Mouse (Mus musculus) intestine, embryonic 15.5 days (tissue): ENCODE results near the gene 1700018G05Rik. TPM values are rescaled to one million over a fixed set of nuclear protein-coding genes. Genes with fewer than 3 reads are reported as not detected.
"Not testable (repeated sequence)": the region's sequence is repeated elsewhere in the genome, so short reads cannot be mapped to it uniquely, and the experiment has no call there.

Experiments used
- ATAC-seq: fragments of 200-750 bp; cut with Nextera tagmentation; 2 replicates; pipeline ENCODE4 v1.8.0; 2017; ENCODE audit warnings: moderate TSS enrichment, moderate library complexity
- H3K27ac ChIP-seq: fragments of 300-500 bp; sonication (generic); 2 replicates; pipeline ENCODE4 v1.5.1; 2015; ENCODE audit warnings: mild to moderate bottlenecking, inconsistent platforms
- H3K27me3 ChIP-seq: fragments of 300-500 bp; sonication (generic); replicated peaks from 2 replicates; pipeline ENCODE4 v1.6.1; 2015; ENCODE audit warnings: inconsistent platforms
- H3K36me3 ChIP-seq: fragments of 300-500 bp; sonication (generic); 2 replicates; pipeline ENCODE4 v1.6.1; 2015; ENCODE audit warnings: inconsistent platforms
- H3K4me1 ChIP-seq: fragments of 300-500 bp; sonication (generic); replicated peaks from 2 replicates; pipeline ENCODE4 v1.6.1; 2015; ENCODE audit warnings: inconsistent platforms
- H3K4me2 ChIP-seq: fragments of 300-500 bp; sonication (generic); replicated peaks from 2 replicates; pipeline ENCODE4 v1.6.1; 2015; ENCODE audit warnings: mild to moderate bottlenecking, inconsistent platforms
- H3K4me3 ChIP-seq: fragments of 300-500 bp; sonication (generic); replicated peaks from 2 replicates; pipeline ENCODE4 v1.5.1; 2015; ENCODE audit warnings: inconsistent platforms
- H3K9ac ChIP-seq: fragments of 300-500 bp; sonication (generic); 2 replicates; pipeline ENCODE4 v1.6.1; 2015; ENCODE audit warnings: inconsistent platforms
- H3K9me3 ChIP-seq: fragments of 300-500 bp; sonication (generic); 2 replicates; pipeline ENCODE4 v1.6.1; 2016; ENCODE audit warnings: inconsistent platforms
- WGBS: fragments of 180-500 bp; shearing (Covaris S2); methylation state at CpG from one replicate; pipeline ENCODE4 v1.1.7; 2015; 5-methylcytosine and 5-hydroxymethylcytosine counted together
- polyA plus RNA-seq: library from polyadenylated mRNA; unstranded; fragments of >200 nt; fragmentation: Nextera tagmentation; extraction: Ambion mirVana; gene quantifications from 2 replicates; pipeline ENCODE4 v1.2.1, GENCODE M21; 2015

Gene 1700018G05Rik
- polyA plus RNA-seq = not detected in 2 replicates

DNA sequence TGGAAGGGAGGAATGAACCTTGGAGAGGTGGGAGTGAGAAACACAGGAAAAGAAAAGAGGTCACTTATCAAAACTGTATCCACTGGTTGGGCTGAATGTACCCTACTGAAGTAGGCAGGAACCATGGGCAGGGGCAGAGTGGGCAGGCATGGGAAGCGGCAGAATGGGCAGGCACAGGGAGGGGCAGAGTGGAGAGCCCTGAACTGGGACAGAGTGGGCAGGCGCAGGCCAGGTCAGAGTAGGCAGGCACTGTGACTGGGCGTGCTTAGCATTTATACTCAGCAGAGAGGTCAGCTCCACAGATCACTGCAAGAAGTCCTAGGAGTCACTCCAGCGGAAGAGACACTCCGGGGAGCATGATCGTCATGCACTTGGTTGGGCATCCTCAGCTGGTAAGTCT lies at the start of gene 1700018G05Rik:
1700018G05Rik (plus strand) TSS at position 301 of the 400 bp plus-strand sequence.
- not testable (repeated sequence) for H3K27ac ChIP-seq, H3K27me3 ChIP-seq, H3K4me1 ChIP-seq, H3K4me2 ChIP-seq, H3K4me3 ChIP-seq, ATAC-seq, H3K36me3 ChIP-seq, H3K9me3 ChIP-seq, H3K9ac ChIP-seq
- 85% methylated on average over 6 of the region's 6 CpGs for WGBS

GRCm38 (mm10) chrX:102908587-102908986 lies 19.6 kb upstream of the 1700018G05Rik start, which contains the start of the genes Dmrtc1a and 1700011M02Rik:
Gene Dmrtc1a, minus strand, starts transcription at chrX:102908687.
Gene 1700011M02Rik, plus strand, starts transcription at chrX:102908905.
- H3K36me3 ChIP-seq, ATAC-seq: not testable (repeated sequence)

DNA sequence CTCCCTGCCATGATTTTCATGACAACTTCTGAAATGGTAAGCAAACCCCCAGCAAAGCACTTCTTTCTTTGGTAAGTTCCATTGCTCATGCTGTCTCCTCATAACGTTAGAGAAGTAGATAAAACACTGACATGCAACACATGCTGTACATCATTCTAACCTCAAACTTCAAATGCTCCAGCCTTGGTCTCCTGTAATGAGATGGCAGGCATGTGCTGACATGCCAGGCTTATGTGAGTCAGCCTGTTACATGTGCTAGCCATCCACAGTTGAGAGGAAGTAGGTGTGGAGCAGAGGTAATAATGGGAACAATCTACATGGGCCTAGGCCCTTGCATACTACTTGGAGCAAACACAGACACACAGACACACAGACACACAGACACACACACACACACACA lies 13.3 kb upstream of the 1700018G05Rik start:
- H3K4me3 ChIP-seq, H3K9ac ChIP-seq, H3K36me3 ChIP-seq, H3K4me1 ChIP-seq, ATAC-seq, H3K9me3 ChIP-seq, H3K27me3 ChIP-seq, H3K27ac ChIP-seq, H3K4me2 ChIP-seq: not testable (repeated sequence)
- 75% methylated on average over 1 of the region's 1 CpGs for WGBS

More at GRCm38 (mm10) chrX:102908587-102908986, 19.6 kb upstream of the 1700018G05Rik start, which contains the start of the genes Dmrtc1a and 1700011M02Rik:
- not testable (repeated sequence) for H3K27me3 ChIP-seq, H3K4me2 ChIP-seq, H3K9ac ChIP-seq, H3K4me1 ChIP-seq, H3K4me3 ChIP-seq, H3K9me3 ChIP-seq, H3K27ac ChIP-seq
- WGBS = 77% methylated on average over 9 of the region's 9 CpGs

DNA sequence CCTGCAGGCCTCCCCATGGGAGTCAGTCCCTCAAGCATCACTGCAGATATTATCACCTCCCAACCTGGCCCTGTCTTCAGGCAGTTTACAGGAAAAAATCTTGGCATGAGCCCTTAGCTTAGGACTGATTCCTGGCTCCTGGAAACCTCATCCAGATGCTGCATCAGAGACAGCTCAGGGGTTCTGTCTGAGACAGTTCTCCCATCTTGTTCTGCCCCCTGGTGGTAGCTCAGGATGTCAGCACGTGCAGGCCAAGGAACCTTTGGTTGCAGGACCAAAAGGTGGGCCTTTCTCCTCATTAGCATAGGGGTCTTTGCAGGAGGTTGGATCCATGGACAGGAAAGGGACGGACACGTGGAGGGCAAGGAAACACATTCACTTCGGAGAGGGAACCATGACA lies 1.5 kb upstream of the 1700018G05Rik start:
- not testable (repeated sequence) for ATAC-seq, H3K36me3 ChIP-seq, H3K4me2 ChIP-seq, H3K4me3 ChIP-seq, H3K9me3 ChIP-seq, H3K27ac ChIP-seq, H3K9ac ChIP-seq, H3K4me1 ChIP-seq, H3K27me3 ChIP-seq
- WGBS = 23% methylated on average over 4 of the region's 4 CpGs

DNA sequence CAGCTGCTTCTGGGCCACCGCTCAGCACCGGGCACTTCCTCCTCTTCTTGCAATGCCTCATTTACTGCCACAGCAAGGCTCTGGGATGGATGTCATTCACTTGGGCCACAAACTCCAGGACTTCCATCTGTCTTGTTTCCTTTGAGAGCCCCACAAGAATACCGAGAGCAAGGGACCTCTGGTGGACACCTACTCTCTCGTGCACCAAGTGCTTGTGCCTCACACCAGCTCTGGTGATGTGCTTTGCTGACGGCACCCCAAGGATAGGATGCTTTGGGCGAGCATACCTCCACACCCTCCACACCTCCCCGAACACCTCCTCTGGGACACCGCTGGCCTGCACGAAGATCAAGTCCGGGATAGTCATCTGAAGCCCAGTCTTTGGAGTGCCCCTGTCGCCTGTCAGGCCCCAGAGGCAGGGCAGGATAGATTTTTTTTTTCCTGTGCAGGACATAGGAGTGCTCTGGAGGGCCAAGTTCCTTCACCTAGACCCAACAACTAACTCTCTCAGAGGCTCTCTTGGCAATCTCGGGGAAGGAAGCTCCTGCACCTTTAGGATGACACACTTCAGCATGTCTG lies 4.9 kb downstream of the 1700018G05Rik start:
- Histone ChIP-seq H3K27me3 (peaks cover 9% of the 10 kb centered on the region), H3K4me1 (no peaks in the 10 kb centered on the region), H3K27ac (no peak overlapping the region), H3K4me2 (peak overlapping the region; percentile 76), H3K9ac (peak overlapping the region; percentile 44; the same call in 1 of the 2 replicates), H3K9me3 (no peaks in the 10 kb centered on the region), H3K4me3 (peak overlapping the region; percentile 53), H3K36me3 (no peaks in the 10 kb centered on the region)
- no peak for ATAC-seq
- WGBS = 54% methylated on average over 12 of the region's 12 CpGs

DNA sequence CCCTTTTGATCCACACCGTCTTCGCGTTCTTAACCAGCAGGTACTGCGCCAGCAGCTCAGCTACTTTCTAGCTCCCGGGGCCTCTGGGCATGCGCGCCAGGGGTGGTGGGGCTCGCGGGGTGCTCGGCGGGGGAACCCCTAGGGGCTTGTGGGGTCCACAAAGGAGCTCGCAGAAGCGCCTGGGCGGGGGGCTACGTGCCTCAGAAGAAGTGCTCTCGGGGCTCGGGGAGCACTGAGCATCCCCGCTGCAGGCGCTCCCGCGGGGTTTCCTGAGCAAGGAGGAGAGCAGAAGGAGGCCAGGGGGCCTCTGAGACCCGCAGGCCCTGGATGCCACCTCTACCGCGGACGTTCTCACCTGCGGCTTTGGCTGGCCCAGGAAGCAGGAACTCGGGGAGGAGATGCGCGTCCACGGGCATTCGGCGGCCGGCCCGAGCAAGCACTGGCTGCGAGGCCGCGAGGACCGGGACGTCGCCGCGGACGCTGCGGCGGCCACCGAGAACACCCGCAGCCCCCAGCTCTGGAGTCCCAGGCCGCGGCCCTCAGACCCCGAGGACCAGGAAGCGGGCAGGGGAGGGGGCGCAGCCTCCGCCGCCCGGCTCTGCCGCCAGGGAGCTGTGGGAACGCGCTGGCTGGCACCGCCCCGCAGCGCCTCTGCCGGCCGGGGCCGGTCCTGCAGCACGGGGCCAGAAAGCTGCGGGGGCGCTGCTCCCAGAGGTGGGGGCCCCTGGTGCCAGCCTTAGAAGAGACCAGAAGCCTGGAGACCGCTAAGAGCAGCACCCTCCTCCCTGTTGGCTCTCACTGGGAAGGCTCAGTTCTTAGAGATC lies 5.6 kb downstream of the 1700018G05Rik start:
- Histone ChIP-seq H3K4me2 (peak overlapping the region; percentile 76), H3K9ac (peak overlapping the region; percentile 44), H3K36me3 (no peaks in the 10 kb centered on the region), H3K4me1 (no peaks in the 10 kb centered on the region), H3K4me3 (peak overlapping the region; percentile 53), H3K9me3 (no peaks in the 10 kb centered on the region), H3K27me3 (peaks cover 9% of the 10 kb centered on the region), H3K27ac (no peak overlapping the region)
- peak; percentile 78 for ATAC-seq
- WGBS = 24% methylated on average over 63 of the region's 68 CpGs

- Histone ChIP-seq H3K9me3 (no peaks in the 10 kb centered on the region), H3K4me1 (no peaks in the 10 kb centered on the region), H3K4me3 (peak overlapping the region; percentile 53; the same call in 1 of the 2 replicates), H3K9ac (no peak overlapping the region), H3K27me3 (peaks cover 9% of the 10 kb centered on the region), H3K27ac (no peak overlapping the region), H3K4me2 (peak overlapping the region; percentile 76), H3K36me3 (no peaks in the 10 kb centered on the region)
- ATAC-seq = no peak
- 60% methylated on average over 8 of the region's 8 CpGs for WGBS
Observed at GRCm38 (mm10) chrX:102934395-102934764, 6.2 kb downstream of the 1700018G05Rik start.

GRCm38 (mm10) chrX:102936743-102937142 lies 8.6 kb downstream of the 1700018G05Rik start:
- ATAC-seq = no peak

GRCm38 (mm10) chrX:102950136-102950535 lies 22.0 kb downstream of the 1700018G05Rik start:
- not testable (repeated sequence) for ATAC-seq

More at GRCm38 (mm10) chrX:102936743-102937142, 8.6 kb downstream of the 1700018G05Rik start:
- H3K36me3 ChIP-seq = no peaks in the 10 kb centered on the region
- H3K9me3 ChIP-seq = no peaks in the 10 kb centered on the region
- no peaks in the 10 kb centered on the region for H3K4me1 ChIP-seq
- 56% methylated on average over 5 of the region's 5 CpGs for WGBS
- no peak overlapping the region for H3K4me3 ChIP-seq
- no peak overlapping the region for H3K9ac ChIP-seq
- H3K27me3 ChIP-seq = peaks cover 9% of the 10 kb centered on the region
- H3K27ac ChIP-seq = no peak overlapping the region
- H3K4me2 ChIP-seq = no peak overlapping the region

GRCm38 (mm10) chrX:102958917-102959316 lies 30.7 kb downstream of the 1700018G05Rik start:
- H3K9ac ChIP-seq = no peak overlapping the region
- H3K27me3 ChIP-seq = no peaks in the 10 kb centered on the region
- H3K4me1 ChIP-seq = no peaks in the 10 kb centered on the region
- WGBS = 36% methylated on average over 4 of the region's 4 CpGs
- no peak overlapping the region for H3K4me2 ChIP-seq
- no peaks in the 10 kb centered on the region for H3K9me3 ChIP-seq
- no peak for ATAC-seq
- H3K36me3 ChIP-seq = no peaks in the 10 kb centered on the region
- H3K27ac ChIP-seq = no peak overlapping the region
- no peak overlapping the region for H3K4me3 ChIP-seq

More at GRCm38 (mm10) chrX:102950136-102950535, 22.0 kb downstream of the 1700018G05Rik start:
- not testable (repeated sequence) for H3K9ac ChIP-seq, H3K27me3 ChIP-seq, H3K4me1 ChIP-seq, H3K9me3 ChIP-seq, H3K4me2 ChIP-seq, H3K4me3 ChIP-seq, H3K36me3 ChIP-seq, H3K27ac ChIP-seq
- WGBS = 91% methylated on average over 11 of the region's 11 CpGs

DNA sequence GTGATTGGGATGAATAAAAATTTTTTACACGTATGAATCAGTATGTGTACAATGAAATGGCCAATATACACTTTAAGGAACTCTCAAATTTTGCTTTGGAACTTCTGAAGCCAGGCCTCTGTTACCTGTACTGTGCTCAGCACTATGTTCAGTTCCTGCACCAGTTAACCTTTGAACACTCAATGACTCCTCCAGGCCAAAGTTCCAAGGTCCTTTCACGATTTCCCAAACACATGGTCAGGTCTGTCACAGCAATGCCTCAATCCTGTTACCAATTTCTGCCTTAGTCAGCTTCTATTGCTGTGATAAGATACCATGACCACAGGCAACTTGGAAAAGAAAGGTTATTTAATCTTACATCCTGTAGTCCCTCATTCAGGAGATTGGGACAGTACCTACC lies 32.4 kb downstream of the 1700018G05Rik start:
- WGBS = 58% methylated on average over 2 of the region's 2 CpGs
- no peaks in the 10 kb centered on the region for H3K36me3 ChIP-seq
- H3K27me3 ChIP-seq = no peaks in the 10 kb centered on the region
- no peak overlapping the region for H3K9ac ChIP-seq
- H3K9me3 ChIP-seq = no peaks in the 10 kb centered on the region
- no peak overlapping the region for H3K4me3 ChIP-seq
- H3K4me1 ChIP-seq = no peaks in the 10 kb centered on the region
- no peak for ATAC-seq
- H3K27ac ChIP-seq = no peak overlapping the region
- no peak overlapping the region for H3K4me2 ChIP-seq
